Mouse (Mus musculus): ENCODE measurements around the gene Hand2.

Hand2 gene

GRCm38 (mm10) chr8:57320851-57321743 is at the start of gene Hand2:
Gene Hand2 (plus strand): TSS chr8:57320983.
- no peak for DNase-seq (ENCODE audit: low read depth)

GRCm38 (mm10) chr8:57273055-57273454 is 47.7 kb upstream of the Hand2 start:
- no peak for DNase-seq (ENCODE audit: low read depth)

- no peak for DNase-seq (ENCODE audit: low read depth)
Measured at GRCm38 (mm10) chr8:57293441-57293840, 27.3 kb upstream of the Hand2 start.

GRCm38 (mm10) chr8:57303513-57303912 is 17.3 kb upstream of the Hand2 start:
- no peak for DNase-seq (ENCODE audit: low read depth)

GRCm38 (mm10) chr8:57304944-57305343 is 15.8 kb upstream of the Hand2 start:
- no peak for DNase-seq (ENCODE audit: low read depth)

GRCm38 (mm10) chr8:57306441-57306840 is 14.3 kb upstream of the Hand2 start:
- DNase-seq (ENCODE audit: low read depth), result no peak

- no peak for DNase-seq (ENCODE audit: low read depth)
Measured at GRCm38 (mm10) chr8:57309844-57310485, 10.8 kb upstream of the Hand2 start.

GRCm38 (mm10) chr8:57312031-57312981 is 8.5 kb upstream of the Hand2 start:
- no peak for DNase-seq (ENCODE audit: low read depth)

- no peak for DNase-seq (ENCODE audit: low read depth)
Measured at GRCm38 (mm10) chr8:57313583-57313982, 7.2 kb upstream of the Hand2 start.

- peak; percentile 6 for DNase-seq (ENCODE audit: low read depth)
Measured at GRCm38 (mm10) chr8:57314216-57314615, 6.6 kb upstream of the Hand2 start.

- DNase-seq (ENCODE audit: low read depth), result no peak
Measured at GRCm38 (mm10) chr8:57315471-57315870, 5.3 kb upstream of the Hand2 start.

GRCm38 (mm10) chr8:57317107-57317506 is 3.7 kb upstream of the Hand2 start:
- no peak for DNase-seq (ENCODE audit: low read depth)

- no peak for DNase-seq (ENCODE audit: low read depth)
Measured at GRCm38 (mm10) chr8:57317890-57318480, 2.8 kb upstream of the Hand2 start.

GRCm38 (mm10) chr8:57319092-57319980 is 1.4 kb upstream of the Hand2 start:
- DNase-seq (ENCODE audit: low read depth), result no peak

GRCm38 (mm10) chr8:57319981-57320585 is 700 bp upstream of the Hand2 start:
- no peak for DNase-seq (ENCODE audit: low read depth)

GRCm38 (mm10) chr8:57321898-57322895 is 1.4 kb downstream of the Hand2 start:
- DNase-seq (ENCODE audit: low read depth), result no peak

- no peak for DNase-seq (ENCODE audit: low read depth)
Measured at GRCm38 (mm10) chr8:57322961-57323941, 2.5 kb downstream of the Hand2 start.

GRCm38 (mm10) chr8:57324091-57324490 is 3.3 kb downstream of the Hand2 start:
- no peak for DNase-seq (ENCODE audit: low read depth)

Measured in NIH3T3 (cell line).